Mouse (Mus musculus): ENCODE data around the gene Fam163b.

DNA sequence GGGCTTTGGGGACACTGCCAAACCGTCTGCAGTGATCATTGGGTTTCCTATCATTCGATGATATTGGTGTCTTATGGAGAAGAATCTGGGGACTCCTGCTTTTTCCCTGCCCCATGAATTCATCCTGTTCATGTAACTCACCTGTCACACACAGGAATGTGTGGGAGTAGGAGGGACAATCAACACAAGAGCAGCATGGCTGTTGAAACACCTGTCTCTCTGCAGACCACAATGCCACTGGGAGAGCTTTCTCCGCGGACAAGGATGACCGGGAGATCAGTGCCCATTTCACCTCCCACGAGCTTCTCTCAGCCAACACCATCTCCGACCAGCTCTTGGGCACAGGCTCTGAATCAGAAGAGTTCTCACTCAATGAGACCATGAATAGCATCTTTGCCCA, 47.1 kb downstream of the Fam163b start:
- TF ChIP-seq CTCF (IDR thresholded peaks at IDR 0.05; ENCODE audit: control insufficient read depth, insufficient read depth, low read length) (no peak), POLR2A (IDR thresholded peaks at IDR 0.05; ENCODE audit: borderline replicate concordance, control insufficient read depth, low read depth, low read length) (no peak)

All from bone marrow, adult 2 months (tissue).